8 mouse cellular contexts compared by ENCODE assay signal in the genomic region with DNA sequence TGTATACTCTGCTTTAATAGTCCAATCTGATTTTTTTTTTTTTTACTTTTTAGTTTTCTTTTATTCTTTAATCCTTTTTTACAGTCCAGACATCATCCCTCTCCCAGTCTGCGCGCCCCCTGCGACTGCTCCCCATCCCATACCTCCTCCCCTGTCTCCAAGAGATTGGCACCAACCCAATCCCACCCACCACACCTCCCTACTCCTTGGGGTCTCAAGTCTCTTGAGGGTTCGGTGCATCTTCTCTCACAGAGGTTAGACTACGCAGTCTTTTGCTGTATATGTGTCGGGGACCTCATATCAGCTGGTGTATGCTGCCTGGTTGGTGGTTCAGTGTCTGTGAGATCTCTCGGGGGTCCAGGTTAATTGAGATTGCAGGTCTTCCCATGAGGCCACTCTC.
DNase-seq lines count a peak whose midpoint lies in the region; ATAC-seq and TF ChIP-seq lines count a peak whose summit lies in the region.
"Not testable (repeated sequence)": the region's sequence is repeated elsewhere in the genome, so short reads cannot be mapped to it uniquely, and the experiment has no call there.

No protein-coding gene starts in this region.

- 0 out of 2 replicates have a peak, but pooled peaks have one; percentile 30 for ATAC-seq in forebrain, embryonic 13.5 days
- not testable (repeated sequence) for ATAC-seq in heart, embryonic 16.5 days (replicated peaks; ENCODE audit: extremely low read depth, insufficient read depth, low FRiP score)
- ATAC-seq in hindbrain, embryonic 15.5 days (ENCODE audit: low FRiP score, low read depth) = peak; percentile 56; the same call in 1 of the 2 replicates
- peak; percentile 52; the same call in 1 of the 2 replicates for ATAC-seq in midbrain, embryonic 11.5 days (ENCODE audit: low FRiP score)
- ATAC-seq in midbrain, embryonic 13.5 days = peak; percentile 50; the same call in 1 of the 2 replicates

- not testable (repeated sequence) for TF ChIP-seq CTCF in testis, adult 2 months (IDR thresholded peaks at IDR 0.05; ENCODE audit: control insufficient read depth, insufficient read depth, insufficient replicate concordance, low read depth, low read length)

- H3K9ac ChIP-seq in forebrain, embryonic 13.5 days; heart, embryonic 16.5 days (ENCODE audit: low read length); hindbrain, embryonic 15.5 days; midbrain, embryonic 11.5 days (ENCODE audit: low read length); midbrain, embryonic 13.5 days (replicated peaks): not testable (repeated sequence)

- not testable (repeated sequence) for H3K36me3 ChIP-seq in forebrain, embryonic 13.5 days (ENCODE audit: poor library complexity, severe bottlenecking); heart, embryonic 16.5 days (ENCODE audit: control insufficient read depth, insufficient read depth); hindbrain, embryonic 15.5 days; midbrain, embryonic 11.5 days (ENCODE audit: control insufficient read depth, insufficient read depth, low read length); midbrain, embryonic 13.5 days; testis, adult 2 months (ENCODE audit: control insufficient read depth, insufficient read depth, low read length)

- not testable (repeated sequence) for H3K4me1 ChIP-seq in forebrain, embryonic 13.5 days; heart, embryonic 16.5 days (ENCODE audit: control insufficient read depth, insufficient read depth, low read length); hindbrain, embryonic 15.5 days (replicated peaks); midbrain, embryonic 11.5 days (ENCODE audit: control insufficient read depth, insufficient read depth, low read length); midbrain, embryonic 13.5 days (replicated peaks); testis, adult 2 months (ENCODE audit: control insufficient read depth, insufficient read depth, low read length)

- H3K9me3 ChIP-seq in forebrain, embryonic 13.5 days (replicated peaks); heart, embryonic 16.5 days (replicated peaks; ENCODE audit: control insufficient read depth, low read length); hindbrain, embryonic 15.5 days; midbrain, embryonic 11.5 days (ENCODE audit: control insufficient read depth, low read length); midbrain, embryonic 13.5 days: not testable (repeated sequence)

- H3K4me2 ChIP-seq in forebrain, embryonic 13.5 days; heart, embryonic 16.5 days (ENCODE audit: low read depth, low read length); hindbrain, embryonic 15.5 days; midbrain, embryonic 11.5 days; midbrain, embryonic 13.5 days (replicated peaks): not testable (repeated sequence)

- peak; percentile 11 to 28 for DNase-seq in cerebellum, postnatal 10 days
- DNase-seq in heart, adult 11 months = peak; percentile 94
- DNase-seq in midbrain, embryonic 11.5 days (ENCODE audit: low spot score, missing footprints) = not testable (repeated sequence)

- H3K27ac ChIP-seq in forebrain, embryonic 13.5 days; hindbrain, embryonic 15.5 days (replicated peaks); midbrain, embryonic 11.5 days (ENCODE audit: low read depth, low read length); midbrain, embryonic 13.5 days; testis, adult 2 months (ENCODE audit: control insufficient read depth, insufficient read depth, low read depth, low read length): not testable (repeated sequence)
- peak overlapping the region; percentile 42; the same call in 1 of the 2 replicates for H3K27ac ChIP-seq in heart, embryonic 16.5 days (ENCODE audit: low read length)

- H3K27me3 ChIP-seq in forebrain, embryonic 13.5 days; heart, embryonic 16.5 days (ENCODE audit: control insufficient read depth, insufficient read depth, low read length); hindbrain, embryonic 15.5 days; midbrain, embryonic 11.5 days (ENCODE audit: control insufficient read depth, insufficient read depth, low read length); midbrain, embryonic 13.5 days; testis, adult 2 months (ENCODE audit: control insufficient read depth, insufficient read depth, low read length): not testable (repeated sequence)

- TF ChIP-seq POLR2A in testis, adult 2 months (IDR thresholded peaks at IDR 0.05; ENCODE audit: control insufficient read depth, low read depth, low read length) = not testable (repeated sequence)

- not testable (repeated sequence) for H3K4me3 ChIP-seq in forebrain, embryonic 13.5 days; heart, embryonic 16.5 days (ENCODE audit: low read length); hindbrain, embryonic 15.5 days; midbrain, embryonic 11.5 days (ENCODE audit: low read depth, low read length); midbrain, embryonic 13.5 days (replicated peaks)
- peak overlapping the region; percentile 75 for H3K4me3 ChIP-seq in testis, adult 2 months (ENCODE audit: control insufficient read depth, low read depth, low read length)

- WGBS in forebrain, embryonic 13.5 days = 86% methylated on average over 7 of the region's 7 CpGs
- WGBS in heart, embryonic 16.5 days = 82% methylated on average over 7 of the region's 7 CpGs
- WGBS in hindbrain, embryonic 15.5 days = 88% methylated on average over 7 of the region's 7 CpGs
- WGBS in midbrain, embryonic 11.5 days = 86% methylated on average over 7 of the region's 7 CpGs
- 83% methylated on average over 7 of the region's 7 CpGs for WGBS in midbrain, embryonic 13.5 days
